Mouse (Mus musculus): ENCODE results near the gene Paqr6. TPM values are rescaled to one million over a fixed set of nuclear protein-coding genes. Genes with fewer than 3 reads are reported as not detected.
"Not testable (repeated sequence)": the region's sequence is repeated elsewhere in the genome, so short reads cannot be mapped to it uniquely, and the experiment has no call there.

The Paqr6 gene
- polyA plus RNA-seq, 1 experiment from 2014 or later = 19.9 TPM

GRCm38 (mm10) chr3:88376644-88377043 is 12.3 kb downstream of the Paqr6 start:
- H3K27me3 ChIP-seq (ENCODE audit: control insufficient read depth, insufficient read depth, low read length); H3K4me1 ChIP-seq (ENCODE audit: control insufficient read depth, insufficient read depth, low read length); H3K9ac ChIP-seq (ENCODE audit: low read length); H3K9me3 ChIP-seq (replicated peaks; ENCODE audit: control insufficient read depth, low read length); H3K27ac ChIP-seq (ENCODE audit: low read length); ATAC-seq (ENCODE audit: insufficient read depth, low FRiP score); H3K36me3 ChIP-seq (ENCODE audit: control insufficient read depth, insufficient read depth, low read length): not testable (repeated sequence)
- WGBS = 22% methylated on average over 6 of the region's 7 CpGs
- Histone ChIP-seq H3K4me2 (ENCODE audit: low read depth, low read length) (peak overlapping the region; percentile 56), H3K4me3 (replicated peaks; ENCODE audit: low read length) (peak overlapping the region; percentile 33)

- H3K4me1 ChIP-seq (ENCODE audit: control insufficient read depth, insufficient read depth, low read length); H3K9me3 ChIP-seq (replicated peaks; ENCODE audit: control insufficient read depth, low read length); H3K27me3 ChIP-seq (ENCODE audit: control insufficient read depth, insufficient read depth, low read length); ATAC-seq (ENCODE audit: insufficient read depth, low FRiP score); H3K9ac ChIP-seq (ENCODE audit: low read length); H3K27ac ChIP-seq (ENCODE audit: low read length); H3K4me2 ChIP-seq (ENCODE audit: low read depth, low read length); H3K36me3 ChIP-seq (ENCODE audit: control insufficient read depth, insufficient read depth, low read length); H3K4me3 ChIP-seq (replicated peaks; ENCODE audit: low read length): not testable (repeated sequence)
- 81% methylated on average over 5 of the region's 5 CpGs for WGBS
Measured at GRCm38 (mm10) chr3:88378599-88378998, 14.2 kb downstream of the Paqr6 start, which contains the start of gene Bglap2. Gene Bglap2 (minus strand): TSS chr3:88378699.

DNA sequence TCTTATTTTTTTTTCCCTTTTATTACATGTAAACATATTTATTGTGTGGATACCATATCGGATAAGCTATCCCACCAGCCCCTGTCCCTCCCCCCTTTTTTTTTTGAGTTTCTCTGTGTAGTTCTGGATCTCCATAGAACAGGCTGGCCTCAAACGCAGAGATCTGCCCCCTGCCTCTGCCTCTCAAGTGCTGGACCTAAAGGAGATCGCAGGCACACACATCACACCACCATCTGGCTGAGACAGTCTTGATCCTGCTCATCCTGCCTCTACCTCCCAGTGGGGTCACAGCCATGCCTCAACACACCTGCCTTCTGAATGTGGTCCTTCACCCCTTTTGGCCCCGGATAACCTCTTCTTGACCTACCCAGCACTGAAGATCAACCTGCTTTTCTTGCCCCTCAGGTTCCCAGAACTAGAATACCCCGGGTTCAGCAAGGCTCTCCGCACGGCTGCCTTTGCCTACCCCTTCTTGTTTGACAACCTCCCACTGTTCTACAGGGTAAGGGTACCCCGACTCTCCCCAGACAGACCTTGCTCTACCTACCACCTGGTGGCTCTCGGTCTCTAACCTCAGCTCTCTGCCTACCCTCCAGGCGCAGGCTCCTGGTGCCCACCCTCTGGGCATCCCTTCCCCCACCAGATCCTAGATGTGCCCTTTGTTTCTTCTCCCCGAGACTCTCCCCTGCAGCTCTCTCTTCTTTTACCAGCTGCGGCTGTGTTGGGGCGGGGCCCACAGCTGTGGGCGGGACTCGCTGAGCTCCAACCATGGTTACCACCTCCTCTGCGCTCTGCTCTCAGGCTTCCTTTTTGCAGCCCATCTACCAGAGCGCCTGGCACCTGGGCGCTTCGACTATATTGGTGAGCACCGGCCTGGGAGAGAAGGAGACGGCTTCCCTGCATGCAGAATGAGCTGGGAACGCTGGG is 17.3 kb downstream of the Paqr6 start:
- not testable (repeated sequence) for H3K27me3 ChIP-seq (ENCODE audit: control insufficient read depth, insufficient read depth, low read length); H3K4me1 ChIP-seq (ENCODE audit: control insufficient read depth, insufficient read depth, low read length); H3K36me3 ChIP-seq (ENCODE audit: control insufficient read depth, insufficient read depth, low read length); H3K9me3 ChIP-seq (replicated peaks; ENCODE audit: control insufficient read depth, low read length)
- Histone ChIP-seq H3K27ac (ENCODE audit: low read length) (0 out of 2 replicates have a peak overlapping the region, but pooled peaks have one; percentile 38), H3K4me2 (ENCODE audit: low read depth, low read length) (peak overlapping the region; percentile 43), H3K4me3 (replicated peaks; ENCODE audit: low read length) (peak overlapping the region; percentile 20; the same call in 1 of the 2 replicates), H3K9ac (ENCODE audit: low read length) (peak overlapping the region; percentile 50; the same call in 1 of the 2 replicates)
- WGBS = 8% methylated on average over 20 of the region's 22 CpGs
- ATAC-seq (ENCODE audit: insufficient read depth, low FRiP score) = peak; percentile 79

DNA sequence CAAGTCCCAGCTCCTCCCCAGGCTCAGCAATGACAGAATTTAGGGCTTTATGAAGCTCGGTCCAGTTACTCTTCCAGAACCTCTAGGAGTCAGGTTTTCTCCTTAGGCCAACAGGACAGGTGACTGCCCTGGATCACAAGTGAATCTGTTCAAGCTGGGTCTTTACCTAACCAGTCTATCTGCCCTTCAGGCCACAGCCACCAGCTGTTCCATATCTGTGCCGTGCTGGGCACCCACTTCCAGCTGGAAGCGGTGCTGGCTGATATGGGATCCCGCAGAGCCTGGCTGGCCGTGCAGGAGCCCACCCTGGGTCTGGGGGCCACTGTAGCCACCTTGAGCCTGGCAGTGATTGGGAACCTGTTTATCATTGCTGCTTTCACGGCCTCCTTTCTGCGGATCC is 18.0 kb downstream of the Paqr6 start:
- H3K9ac ChIP-seq (ENCODE audit: low read length); H3K36me3 ChIP-seq (ENCODE audit: control insufficient read depth, insufficient read depth, low read length); H3K4me1 ChIP-seq (ENCODE audit: control insufficient read depth, insufficient read depth, low read length); H3K27ac ChIP-seq (ENCODE audit: low read length); H3K4me3 ChIP-seq (replicated peaks; ENCODE audit: low read length); ATAC-seq (ENCODE audit: insufficient read depth, low FRiP score); H3K27me3 ChIP-seq (ENCODE audit: control insufficient read depth, insufficient read depth, low read length); H3K9me3 ChIP-seq (replicated peaks; ENCODE audit: control insufficient read depth, low read length): not testable (repeated sequence)
- peak overlapping the region; percentile 43; the same call in 1 of the 2 replicates for H3K4me2 ChIP-seq (ENCODE audit: low read depth, low read length)
- 11% methylated on average over 1 of the region's 7 CpGs for WGBS

DNA sequence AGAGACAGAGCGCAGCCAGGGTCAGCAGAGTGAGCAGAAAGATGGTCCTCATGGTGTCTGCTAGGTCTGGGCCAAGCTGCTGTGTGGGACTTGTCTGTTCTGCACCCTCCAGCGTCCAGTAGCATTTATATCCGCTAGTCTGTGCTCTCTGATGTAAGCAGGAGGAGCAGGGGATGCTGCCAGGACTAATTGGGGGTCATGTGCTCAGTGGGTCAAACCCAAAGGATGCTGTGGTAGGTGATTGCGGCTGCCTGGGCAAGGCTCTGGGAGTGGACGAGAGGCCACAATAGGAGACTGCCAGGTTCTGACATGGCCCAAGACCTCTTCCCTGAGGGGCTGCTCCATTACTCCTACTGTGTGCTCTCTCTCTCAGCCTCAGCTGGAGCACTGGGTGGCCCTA is 20.0 kb downstream of the Paqr6 start, which contains the start of gene Bglap:
Bglap (minus strand) TSS at position 101 of the 400 bp plus-strand sequence.
- no peak for ATAC-seq (ENCODE audit: insufficient read depth, low FRiP score)
- 80% methylated on average over 5 of the region's 5 CpGs for WGBS
- Histone ChIP-seq H3K27ac (ENCODE audit: low read length) (no peak within 1 kb of the TSS), H3K27me3 (ENCODE audit: control insufficient read depth, insufficient read depth, low read length) (no peaks in the 10 kb centered on the region), H3K9me3 (replicated peaks; ENCODE audit: control insufficient read depth, low read length) (no peaks in the 10 kb centered on the region), H3K4me1 (ENCODE audit: control insufficient read depth, insufficient read depth, low read length) (no peaks in the 10 kb centered on the region), H3K9ac (ENCODE audit: low read length) (no peak within 1 kb of the TSS), H3K36me3 (ENCODE audit: control insufficient read depth, insufficient read depth, low read length) (no peaks in the 10 kb centered on the region), H3K4me3 (replicated peaks; ENCODE audit: low read length) (no peak within 1 kb of the TSS), H3K4me2 (ENCODE audit: low read depth, low read length) (no peak within 1 kb of the TSS)

- WGBS = 83% methylated on average over 9 of the region's 9 CpGs
- H3K4me1 ChIP-seq (ENCODE audit: control insufficient read depth, insufficient read depth, low read length) = no peaks in the 10 kb centered on the region
Measured at GRCm38 (mm10) chr3:88393776-88394375, 29.5 kb downstream of the Paqr6 start.

GRCm38 (mm10) chr3:88395288-88395687 is 30.9 kb downstream of the Paqr6 start:
- no peaks in the 10 kb centered on the region for H3K27me3 ChIP-seq (ENCODE audit: control insufficient read depth, insufficient read depth, low read length)
- no peak for ATAC-seq (ENCODE audit: insufficient read depth, low FRiP score)
- H3K4me1 ChIP-seq (ENCODE audit: control insufficient read depth, insufficient read depth, low read length) = no peaks in the 10 kb centered on the region
- H3K9ac ChIP-seq (ENCODE audit: low read length) = no peak overlapping the region
- no peak overlapping the region for H3K4me2 ChIP-seq (ENCODE audit: low read depth, low read length)
- H3K36me3 ChIP-seq (ENCODE audit: control insufficient read depth, insufficient read depth, low read length) = 0 out of 2 replicates have a peak, but pooled peaks cover 1% of the 10 kb centered on the region
- WGBS = 96% methylated on average over 6 of the region's 6 CpGs
- no peaks in the 10 kb centered on the region for H3K9me3 ChIP-seq (replicated peaks; ENCODE audit: control insufficient read depth, low read length)
- no peak overlapping the region for H3K4me3 ChIP-seq (replicated peaks; ENCODE audit: low read length)
- H3K27ac ChIP-seq (ENCODE audit: low read length) = no peak overlapping the region

More at GRCm38 (mm10) chr3:88393776-88394375, 29.5 kb downstream of the Paqr6 start:
- Histone ChIP-seq H3K4me2 (ENCODE audit: low read depth, low read length) (no peak overlapping the region), H3K9ac (ENCODE audit: low read length) (no peak overlapping the region), H3K9me3 (replicated peaks; ENCODE audit: control insufficient read depth, low read length) (no peaks in the 10 kb centered on the region), H3K36me3 (ENCODE audit: control insufficient read depth, insufficient read depth, low read length) (0 out of 2 replicates have a peak, but pooled peaks cover 5% of the 10 kb centered on the region), H3K27ac (ENCODE audit: low read length) (no peak overlapping the region), H3K27me3 (ENCODE audit: control insufficient read depth, insufficient read depth, low read length) (no peaks in the 10 kb centered on the region), H3K4me3 (replicated peaks; ENCODE audit: low read length) (no peak overlapping the region)
- no peak for ATAC-seq (ENCODE audit: insufficient read depth, low FRiP score)

DNA sequence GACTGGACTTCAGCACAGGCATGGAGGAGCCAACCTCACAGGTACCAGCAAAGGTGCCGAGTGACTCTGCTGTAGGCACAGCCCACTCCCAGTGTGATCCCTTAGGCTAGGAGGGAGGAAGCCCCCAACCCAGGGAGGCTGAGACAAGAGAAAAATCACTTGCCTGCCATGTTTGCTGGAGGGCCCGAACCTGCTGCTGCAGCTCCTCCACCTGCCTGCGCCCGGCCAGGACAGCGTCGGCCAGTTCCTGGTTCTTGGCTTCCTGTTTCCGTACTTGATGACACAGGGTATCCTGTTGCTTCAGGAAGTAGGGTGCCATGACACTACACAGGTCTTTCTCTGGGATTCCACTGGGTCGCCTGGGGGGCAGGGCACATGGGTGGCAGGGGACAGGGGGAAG is 31.4 kb downstream of the Paqr6 start:
- no peak overlapping the region for H3K9ac ChIP-seq (ENCODE audit: low read length)
- ATAC-seq (ENCODE audit: insufficient read depth, low FRiP score) = no peak
- no peaks in the 10 kb centered on the region for H3K27me3 ChIP-seq (ENCODE audit: control insufficient read depth, insufficient read depth, low read length)
- no peaks in the 10 kb centered on the region for H3K9me3 ChIP-seq (replicated peaks; ENCODE audit: control insufficient read depth, low read length)
- H3K27ac ChIP-seq (ENCODE audit: low read length) = no peak overlapping the region
- 91% methylated on average over 8 of the region's 8 CpGs for WGBS
- no peaks in the 10 kb centered on the region for H3K4me1 ChIP-seq (ENCODE audit: control insufficient read depth, insufficient read depth, low read length)
- H3K36me3 ChIP-seq (ENCODE audit: control insufficient read depth, insufficient read depth, low read length) = no peaks in the 10 kb centered on the region
- no peak overlapping the region for H3K4me2 ChIP-seq (ENCODE audit: low read depth, low read length)
- no peak overlapping the region for H3K4me3 ChIP-seq (replicated peaks; ENCODE audit: low read length)

DNA sequence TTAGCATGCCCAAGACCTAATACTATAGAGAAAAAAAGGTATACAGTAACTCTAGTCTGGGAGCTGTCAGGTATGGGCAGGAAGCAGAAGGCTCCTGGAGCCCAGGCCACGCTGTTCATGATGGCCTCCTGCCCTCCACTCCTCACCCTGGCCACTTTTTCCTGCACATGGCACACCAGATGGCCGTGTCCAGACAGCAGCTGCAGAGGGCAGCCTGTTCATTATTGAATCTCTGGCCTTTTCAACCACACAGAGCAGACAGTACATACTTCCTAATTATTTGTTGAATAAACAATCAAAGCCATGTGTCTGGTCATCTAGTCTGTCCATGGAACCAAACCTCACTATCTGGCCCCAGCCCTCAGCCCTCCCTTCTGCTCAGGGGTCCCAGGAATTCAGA is 34.3 kb downstream of the Paqr6 start:
- no peaks in the 10 kb centered on the region for H3K27me3 ChIP-seq (ENCODE audit: control insufficient read depth, insufficient read depth, low read length)
- no peaks in the 10 kb centered on the region for H3K4me1 ChIP-seq (ENCODE audit: control insufficient read depth, insufficient read depth, low read length)
- no peaks in the 10 kb centered on the region for H3K9me3 ChIP-seq (replicated peaks; ENCODE audit: control insufficient read depth, low read length)
- no peak overlapping the region for H3K4me3 ChIP-seq (replicated peaks; ENCODE audit: low read length)
- WGBS = 83% methylated on average over 2 of the region's 2 CpGs
- ATAC-seq (ENCODE audit: insufficient read depth, low FRiP score) = peak; percentile 10; the same call in 1 of the 2 replicates
- H3K27ac ChIP-seq (ENCODE audit: low read length) = no peak overlapping the region
- no peak overlapping the region for H3K9ac ChIP-seq (ENCODE audit: low read length)
- no peak overlapping the region for H3K4me2 ChIP-seq (ENCODE audit: low read depth, low read length)
- H3K36me3 ChIP-seq (ENCODE audit: control insufficient read depth, insufficient read depth, low read length) = no peaks in the 10 kb centered on the region

Measured in stomach, embryonic 16.5 days (tissue).